Mouse (Mus musculus) ovary, adult 18-20 months (tissue): ENCODE results near the gene F11.

Experiments
- DNase-seq: peaks from one replicate; pipeline ENCODE4 v3.0.0; 2022; ENCODE audit warnings: low spot score, mixed read lengths

The F11 gene

DNA sequence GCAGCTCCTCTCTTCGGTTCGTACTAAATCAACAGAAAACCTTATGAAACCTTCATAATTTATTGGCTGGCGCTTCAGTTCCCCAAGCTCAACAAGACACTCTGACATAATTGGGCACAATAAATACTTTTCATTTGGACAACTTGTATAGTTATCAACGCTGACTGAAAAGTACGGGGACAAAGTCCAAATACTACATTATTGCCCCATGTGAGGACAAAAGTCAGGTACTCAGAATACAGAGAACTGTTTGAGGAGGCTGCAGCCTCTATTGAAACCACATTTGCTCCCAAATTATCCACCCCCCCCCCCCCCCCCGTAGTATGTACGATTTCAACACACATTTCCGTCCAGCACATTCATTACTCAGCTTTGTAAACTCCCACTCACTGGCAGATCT is 22.5 kb downstream of the F11 start:
- no peak for DNase-seq

DNA sequence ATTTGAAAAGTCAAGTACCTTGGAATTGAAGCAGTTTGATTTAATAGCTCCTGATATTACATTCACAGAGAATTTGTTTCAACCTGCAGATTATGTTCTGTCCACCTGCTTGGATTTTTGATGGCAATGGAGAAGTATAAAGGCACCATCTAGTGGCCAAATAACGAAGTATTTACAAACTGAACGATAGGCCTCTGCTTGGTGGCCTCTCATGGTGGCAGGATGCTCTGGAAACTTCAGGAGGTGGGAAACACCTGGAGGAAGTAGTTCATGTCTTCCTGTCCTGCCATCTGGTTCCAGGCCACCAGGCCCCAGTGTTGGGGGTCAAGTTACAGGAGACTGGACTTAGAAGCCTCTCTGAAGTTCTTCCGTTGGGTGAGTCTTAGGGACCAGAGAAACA is 23.5 kb downstream of the F11 start:
- no peak for DNase-seq

DNA sequence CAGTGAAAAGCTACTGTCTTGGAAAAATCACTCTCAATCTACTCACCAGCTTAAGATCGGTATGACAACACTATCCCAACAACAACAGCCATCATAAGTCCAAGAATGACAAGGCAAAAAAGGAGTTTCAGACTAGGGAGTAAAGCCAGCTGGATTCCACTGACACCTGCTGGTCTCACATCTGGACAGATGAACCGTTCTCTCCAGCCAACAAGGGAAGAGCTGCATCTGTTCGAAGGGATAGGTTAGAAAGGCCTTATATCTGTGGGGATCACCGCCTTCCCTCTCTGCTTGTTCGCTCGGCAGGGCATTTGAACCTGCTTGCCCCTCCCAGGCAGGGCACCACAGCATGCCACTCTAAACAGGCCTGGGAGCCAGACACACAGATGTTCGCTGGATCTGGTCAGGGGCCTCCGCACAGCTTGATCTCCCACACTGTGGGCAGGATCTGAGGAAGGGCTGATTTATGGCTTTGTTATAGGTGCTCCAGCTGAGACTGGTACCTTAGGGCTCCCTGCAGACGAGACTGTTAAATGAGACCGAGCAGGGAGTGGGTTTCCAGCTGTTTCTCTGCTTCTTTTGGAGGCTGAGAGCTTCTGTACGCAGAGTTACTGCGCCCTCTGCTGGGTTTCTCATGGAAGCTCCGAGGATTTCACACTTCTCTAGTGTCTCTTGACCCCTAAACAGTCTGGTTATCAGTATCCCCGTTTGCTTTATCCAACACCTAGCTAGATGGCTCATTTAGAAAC is 25.5 kb downstream of the F11 start:
- DNase-seq: no peak

DNA sequence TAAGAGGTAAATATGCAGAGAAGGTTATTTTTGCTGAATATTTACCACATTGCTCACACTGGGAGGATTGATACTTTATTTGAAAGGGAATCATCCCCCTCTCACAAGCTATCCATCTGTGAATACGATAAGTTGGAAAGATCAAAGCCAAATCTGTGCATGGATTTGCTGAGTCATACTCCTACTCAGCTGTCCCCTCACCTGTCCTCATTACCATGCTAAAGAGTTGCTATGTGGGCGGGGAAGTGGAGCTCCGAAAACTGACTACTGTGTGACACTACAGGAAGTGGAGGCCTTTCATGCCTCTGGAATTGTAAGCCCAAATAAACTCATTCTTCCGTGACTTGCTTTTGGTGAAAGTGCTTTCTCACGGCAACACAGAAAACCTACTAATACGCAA is 26.6 kb downstream of the F11 start:
- DNase-seq: no peak

DNA sequence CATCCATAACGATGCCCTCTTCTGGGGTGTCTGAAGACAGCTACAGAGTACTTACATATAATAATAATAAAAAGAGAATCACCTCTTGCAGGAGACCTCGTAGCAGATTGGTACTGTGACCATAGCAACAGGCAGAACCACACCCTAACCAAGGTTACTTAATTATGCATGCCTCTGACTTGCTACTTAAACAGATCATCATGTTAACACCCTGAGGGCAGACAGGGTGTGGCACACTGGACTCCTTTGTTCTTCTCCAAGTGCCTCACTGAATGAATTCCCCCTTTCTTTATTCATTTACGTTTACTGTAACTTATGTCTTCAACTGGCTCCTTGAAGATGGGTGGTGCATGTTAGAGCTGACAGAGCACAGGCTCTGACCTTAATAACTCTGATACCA is 28.6 kb downstream of the F11 start:
- DNase-seq: no peak

DNA sequence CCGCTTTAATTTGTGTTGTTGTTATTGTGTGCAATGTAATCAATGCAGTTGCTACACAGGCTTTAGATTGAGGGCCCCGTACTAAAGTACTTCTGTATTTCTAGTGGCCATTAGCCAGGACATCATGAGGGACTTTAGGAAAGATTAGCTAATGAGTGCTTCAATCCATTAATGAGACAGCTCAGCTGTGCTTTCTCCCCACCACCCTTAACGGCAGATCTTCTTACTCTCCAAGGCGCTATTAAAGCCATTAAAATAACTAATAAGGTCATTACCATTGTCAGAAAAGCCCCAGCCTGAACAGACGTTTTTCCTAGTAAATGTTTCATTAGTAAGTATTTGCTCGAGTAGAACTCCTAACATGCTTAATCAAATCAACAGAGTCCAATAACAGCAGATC is 59.4 kb downstream of the F11 start:
- DNase-seq: no peak

DNA sequence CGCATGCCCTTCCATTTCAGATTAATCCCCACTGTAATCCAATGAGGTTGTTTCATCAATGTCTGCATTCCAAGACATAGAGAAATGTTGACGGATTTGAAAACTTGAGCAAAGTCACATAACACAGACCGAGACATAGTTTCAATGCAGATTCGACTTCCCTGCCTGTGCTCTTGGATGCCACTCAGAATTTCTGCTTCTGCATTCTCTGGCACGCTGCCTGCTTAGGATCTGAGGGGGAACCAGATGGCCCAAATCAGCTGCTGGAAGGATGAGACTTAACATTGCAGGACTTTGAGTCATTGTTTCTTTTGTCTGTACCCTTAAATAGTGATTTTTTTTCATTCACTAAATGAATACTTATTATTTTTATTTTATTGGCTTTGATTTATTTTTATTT is 60.2 kb downstream of the F11 start:
- DNase-seq: no peak

DNA sequence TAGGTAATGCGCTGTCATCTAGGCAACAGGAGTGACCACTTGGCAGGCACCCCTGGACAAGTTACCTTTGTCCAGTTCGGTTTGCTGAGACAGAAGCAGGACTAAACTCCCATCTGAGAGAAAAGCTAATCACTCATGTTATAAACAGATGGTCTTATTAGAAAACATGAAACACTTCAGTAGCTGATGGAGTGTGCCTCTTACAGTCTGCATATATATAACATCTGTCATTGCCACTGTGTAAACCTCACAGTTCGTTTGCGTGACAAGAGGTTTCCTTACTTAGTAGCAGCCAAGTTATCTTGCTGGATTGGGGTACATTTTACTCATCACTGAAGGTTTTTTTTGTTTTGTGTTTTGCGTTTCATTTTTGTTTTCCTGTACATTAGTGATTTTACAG is 64.5 kb downstream of the F11 start:
- DNase-seq: no peak

DNA sequence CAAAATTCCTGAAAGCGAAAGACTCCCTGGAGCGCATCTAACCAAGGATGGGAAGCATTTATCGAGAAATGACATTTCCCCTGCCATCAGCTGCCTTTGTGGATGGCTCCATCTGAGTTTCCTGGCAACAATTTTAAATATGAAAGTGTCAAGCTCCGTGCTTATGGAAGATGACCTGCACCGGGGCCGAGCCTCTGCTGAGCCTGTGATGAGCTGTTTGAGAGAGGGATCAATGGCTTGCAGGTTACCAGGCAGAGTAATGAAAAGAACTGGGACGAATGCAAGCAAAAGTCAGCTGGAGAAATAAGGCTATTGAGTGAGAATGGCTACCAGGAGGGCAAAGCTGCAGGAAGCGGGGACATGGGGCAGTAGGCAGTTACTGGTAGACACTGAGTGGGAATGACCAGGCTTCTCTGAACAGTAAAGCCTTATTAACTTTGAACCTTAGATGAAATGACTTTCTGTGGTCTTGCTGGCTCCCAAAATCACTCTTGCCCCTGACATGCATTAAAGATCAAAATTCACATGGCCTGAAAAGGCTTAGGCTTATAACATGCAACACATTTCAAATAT is 65.8 kb downstream of the F11 start:
- no peak for DNase-seq
